Mouse (Mus musculus) cerebellum, adult 2 months (tissue): ENCODE measurements around the gene Nek2.

Experiments used
- CTCF ChIP-seq: fragments of 200-500 bp; IDR thresholded peaks from 2 replicates; pipeline ENCODE4 v1.5.1; 2011; ENCODE audit warnings: low read depth, mild to moderate bottlenecking, control low read depth, low read length, moderate library complexity, borderline replicate concordance; ENCODE audit not compliant: insufficient read depth
- POLR2A ChIP-seq: fragments of 200-500 bp; IDR thresholded peaks from 2 replicates; pipeline ENCODE4 v1.6.1; 2011; ENCODE audit warnings: low read length, control low read depth, borderline replicate concordance; ENCODE audit not compliant: insufficient read depth

GRCm38 (mm10) chr1:191787379-191787778 lies 33.9 kb upstream of the Nek2 start:
- TF ChIP-seq POLR2A = no peak
- TF ChIP-seq CTCF = no peak
